Mouse (Mus musculus): ENCODE data around the gene Cpn2. TPM values are rescaled to one million over a fixed set of nuclear protein-coding genes. Genes with fewer than 3 reads are reported as not detected.

Gene Cpn2
- total and polyA plus RNA-seq, 3 experiments, result not detected

DNA sequence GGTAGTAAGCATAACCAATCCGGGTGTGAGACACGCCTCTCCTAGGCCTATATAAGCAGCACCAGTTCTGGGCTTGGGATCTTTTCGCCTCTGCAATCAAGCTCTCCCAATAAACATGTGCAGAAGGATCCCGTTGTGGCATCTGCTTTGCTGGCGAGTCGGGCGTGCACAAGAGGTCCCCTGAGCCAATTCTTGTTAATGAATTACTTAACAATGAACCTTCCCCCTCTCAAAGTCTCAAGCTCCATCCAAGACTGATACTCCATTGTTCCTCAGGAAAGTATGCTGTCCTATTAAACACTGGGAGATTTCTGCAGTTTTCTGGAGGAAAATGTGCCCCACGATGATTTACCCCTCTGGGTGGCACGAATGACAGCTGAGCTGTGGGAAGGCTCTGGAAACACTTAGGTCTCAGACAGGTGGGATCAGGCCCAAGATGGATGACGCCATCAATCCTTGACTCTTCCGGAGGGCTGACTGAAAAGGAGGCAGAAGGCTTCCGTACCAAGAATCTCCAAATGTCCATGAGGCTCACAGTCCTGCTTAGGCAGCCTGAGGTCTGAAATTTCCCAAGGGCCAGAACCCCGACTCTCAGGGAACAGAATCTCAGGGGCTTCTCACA, 46.0 kb downstream of the Cpn2 start:
- H3K9me3 ChIP-seq (replicated peaks; ENCODE audit: low read length), result no peaks in the 10 kb centered on the region
- no peak overlapping the region for H3K27ac ChIP-seq (ENCODE audit: insufficient read depth, low read depth)
- H3K4me1 ChIP-seq (ENCODE audit: control insufficient read depth in 1 of 2, insufficient read depth in 2 of 2), result no peaks in the 10 kb centered on the region
- no peak overlapping the region for H3K9ac ChIP-seq (ENCODE audit: insufficient read depth, low read depth)
- no peak for TF ChIP-seq POLR2A (IDR thresholded peaks at IDR 0.05; ENCODE audit: low read depth, low read length)
- in situ Hi-C loops (cut with MboI; ENCODE audit: low pct_ligation_motif_present, low pct_unique_long_range_greater_than_20kb, low sequenced_read_pairs), result loop anchor here (10.0 kb wide), 1 partner anchor 486 kb away; no protein-coding TSS in a partner anchor
- H3K4me2 ChIP-seq (ENCODE audit: insufficient read depth, low read depth, poor library complexity, severe bottlenecking), result no peak overlapping the region
- peaks cover 6% of the 10 kb centered on the region for H3K27me3 ChIP-seq (replicated peaks)
- H3K4me3 ChIP-seq (replicated peaks in 1 of 3; ENCODE audit: low read depth in 2 of 3, low read length in 2 of 3, poor library complexity in 1 of 3), result no peak overlapping the region
- no peaks in the 10 kb centered on the region for H3K79me2 ChIP-seq (replicated peaks; ENCODE audit: control insufficient read depth, extremely low read depth, insufficient read depth, poor library complexity, severe bottlenecking)
- no peak for DNase-seq (ENCODE audit: extremely low read depth)
- no peaks in the 10 kb centered on the region for H3K36me3 ChIP-seq (replicated peaks in 1 of 2; ENCODE audit: control insufficient read depth in 1 of 2, insufficient read depth in 1 of 2, low read length in 1 of 2)
- dilution Hi-C loops (cut with MboI; ENCODE audit: extremely low pct_ligation_motif_present, extremely low pct_unique_long_range_greater_than_20kb, low sequenced_read_pairs), result no loop called here

DNA sequence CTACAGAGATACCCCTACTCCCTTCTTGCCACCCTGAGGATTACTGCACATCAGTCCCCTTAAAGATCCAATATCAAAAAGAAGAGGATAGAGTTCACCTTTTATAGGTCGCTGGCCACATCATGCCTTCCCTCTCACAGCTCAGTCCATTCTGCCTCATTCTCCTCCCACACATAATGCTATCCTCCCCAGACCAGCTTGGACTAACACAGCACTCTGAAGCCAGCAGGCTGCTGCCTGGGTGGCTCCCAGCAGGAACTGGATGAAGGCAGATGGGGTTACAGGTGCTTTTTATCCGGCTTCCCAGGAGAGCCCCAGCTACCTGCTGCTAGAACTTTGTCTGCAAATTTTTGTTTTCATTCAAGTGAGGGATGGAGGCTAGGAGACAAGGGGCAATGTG, 51.5 kb downstream of the Cpn2 start:
- Histone ChIP-seq H3K27me3 (replicated peaks) (peaks cover 2% of the 10 kb centered on the region), H3K9ac (ENCODE audit: insufficient read depth, low read depth) (no peak overlapping the region)
- TF ChIP-seq JUND (conservative IDR thresholded peaks at IDR 0.05; ENCODE audit: low read depth, low read length) (no peak), MAZ (IDR thresholded peaks at IDR 0.05; ENCODE audit: low read depth, low read length) (no peak), RCOR1 (conservative IDR thresholded peaks at IDR 0.05; ENCODE audit: low read depth, low read length) (no peak), ELF1 (IDR thresholded peaks at IDR 0.05; ENCODE audit: low read depth, low read length) (no peak), CHD1 (IDR thresholded peaks at IDR 0.05; ENCODE audit: low read depth, low read length) (no peak), ZNF384 (IDR thresholded peaks at IDR 0.05; ENCODE audit: low read depth, low read length) (no peak), NRF1 (IDR thresholded peaks at IDR 0.05; ENCODE audit: low read depth, low read length) (no peak)

DNA sequence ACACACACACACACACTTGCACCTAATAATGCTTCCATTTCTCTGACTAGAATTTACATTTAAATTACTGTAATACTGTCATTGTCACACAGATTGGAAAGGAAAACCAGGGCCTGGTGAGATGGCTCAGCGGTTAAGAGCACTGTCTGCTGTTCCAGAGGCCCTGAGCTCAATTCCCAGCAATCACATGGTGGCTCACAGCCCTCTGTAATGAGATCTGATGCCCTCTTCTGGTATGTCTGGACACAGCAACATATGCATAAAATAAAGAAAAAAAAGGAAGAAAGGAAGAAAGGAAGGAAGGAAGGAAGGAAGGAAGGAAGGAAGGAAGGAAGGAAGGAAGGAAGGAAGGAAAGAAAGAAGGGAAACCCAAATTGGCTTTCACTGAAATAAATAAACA, 53.7 kb downstream of the Cpn2 start:
- TF ChIP-seq KAT2A (IDR thresholded peaks at IDR 0.05; ENCODE audit: insufficient replicate concordance, low read length), result no peak
- no peak for TF ChIP-seq NELFE (IDR thresholded peaks at IDR 0.05; ENCODE audit: low read depth, low read length)
- TF ChIP-seq ZMIZ1 (IDR thresholded peaks at IDR 0.05; ENCODE audit: low read depth, low read length), result no peak
- TF ChIP-seq SMC3 (IDR thresholded peaks at IDR 0.05; ENCODE audit: low read depth, low read length), result peak; percentile 15; the same call in 1 of the 2 replicates
- 0 out of 4 replicates have a peak, but pooled peaks of 1 of the 2 experiments have one; percentile 14 for TF ChIP-seq CTCF (conservative IDR thresholded peaks at IDR 0.05 in 1 of 2, IDR thresholded peaks at IDR 0.05 in 1 of 2; ENCODE audit: low read depth in 2 of 2, low read length in 2 of 2)
- TF ChIP-seq MEF2A (IDR thresholded peaks at IDR 0.05; ENCODE audit: borderline replicate concordance, low read depth, low read length), result no peak
- no peak for TF ChIP-seq USF2 (conservative IDR thresholded peaks at IDR 0.05; ENCODE audit: low read depth, low read length)
- no peak for TF ChIP-seq PAX5 (IDR thresholded peaks at IDR 0.05; ENCODE audit: low read length)
- no peak for TF ChIP-seq MYC (IDR thresholded peaks at IDR 0.05; ENCODE audit: low read depth, low read length)
- TF ChIP-seq BHLHE40 (IDR thresholded peaks at IDR 0.05; ENCODE audit: low read depth, low read length), result no peak
- TF ChIP-seq ETS1 (conservative IDR thresholded peaks at IDR 0.05; ENCODE audit: low read depth, low read length), result no peak
- TF ChIP-seq ZNF384 (IDR thresholded peaks at IDR 0.05; ENCODE audit: low read depth, low read length), result no peak
- TF ChIP-seq MXI1 (IDR thresholded peaks at IDR 0.05; ENCODE audit: low read depth, low read length), result no peak
- no peak for TF ChIP-seq HCFC1 (IDR thresholded peaks at IDR 0.05; ENCODE audit: low read depth, low read length)
- TF ChIP-seq JUND (conservative IDR thresholded peaks at IDR 0.05; ENCODE audit: low read depth, low read length), result no peak
- TF ChIP-seq JUN (IDR thresholded peaks at IDR 0.05; ENCODE audit: insufficient read depth, low read depth, low read length), result no peak
- in situ Hi-C loops (cut with MboI; ENCODE audit: low pct_ligation_motif_present, low pct_unique_long_range_greater_than_20kb, low sequenced_read_pairs) (no loop called here), dilution Hi-C loops (cut with MboI; ENCODE audit: extremely low pct_ligation_motif_present, extremely low pct_unique_long_range_greater_than_20kb, low sequenced_read_pairs) (no loop called here)
- no peak for DNase-seq (ENCODE audit: extremely low read depth)
- peaks cover 20 to 32% of the 10 kb centered on the region in 2 experiments for H3K4me1 ChIP-seq (ENCODE audit: control insufficient read depth in 1 of 2, insufficient read depth in 2 of 2)
- H3K27ac ChIP-seq (ENCODE audit: insufficient read depth, low read depth), result no peak overlapping the region
- no peak overlapping the region for H3K4me2 ChIP-seq (ENCODE audit: insufficient read depth, low read depth, poor library complexity, severe bottlenecking)
- no peak overlapping the region for H3K4me3 ChIP-seq (replicated peaks in 1 of 3; ENCODE audit: low read depth in 2 of 3, low read length in 2 of 3, poor library complexity in 1 of 3)
- peaks cover 2% of the 10 kb centered on the region for H3K27me3 ChIP-seq (replicated peaks)
- H3K36me3 ChIP-seq (replicated peaks in 1 of 2; ENCODE audit: control insufficient read depth in 1 of 2, insufficient read depth in 1 of 2, low read length in 1 of 2), result no peaks in the 10 kb centered on the region
- peaks cover 5% of the 10 kb centered on the region for H3K9me3 ChIP-seq (replicated peaks; ENCODE audit: low read length)
- H3K79me2 ChIP-seq (replicated peaks; ENCODE audit: control insufficient read depth, extremely low read depth, insufficient read depth, poor library complexity, severe bottlenecking), result no peaks in the 10 kb centered on the region
- H3K9ac ChIP-seq (ENCODE audit: insufficient read depth, low read depth), result no peak overlapping the region

More for the DNA sequence above, 51.5 kb downstream of the Cpn2 start:
- Histone ChIP-seq H3K4me2 (ENCODE audit: insufficient read depth, low read depth, poor library complexity, severe bottlenecking) (no peak overlapping the region), H3K4me3 (replicated peaks in 1 of 3; ENCODE audit: low read depth in 2 of 3, low read length in 2 of 3, poor library complexity in 1 of 3) (no peak overlapping the region), H3K36me3 (replicated peaks in 1 of 2; ENCODE audit: control insufficient read depth in 1 of 2, insufficient read depth in 1 of 2, low read length in 1 of 2) (no peaks in the 10 kb centered on the region), H3K27ac (ENCODE audit: insufficient read depth, low read depth) (no peak overlapping the region), H3K79me2 (replicated peaks; ENCODE audit: control insufficient read depth, extremely low read depth, insufficient read depth, poor library complexity, severe bottlenecking) (no peaks in the 10 kb centered on the region), H3K9me3 (replicated peaks; ENCODE audit: low read length) (no peaks in the 10 kb centered on the region), H3K4me1 (ENCODE audit: control insufficient read depth in 1 of 2, insufficient read depth in 2 of 2) (peaks cover 20 to 32% of the 10 kb centered on the region in 2 experiments)
- dilution Hi-C loops (cut with MboI; ENCODE audit: extremely low pct_ligation_motif_present, extremely low pct_unique_long_range_greater_than_20kb, low sequenced_read_pairs), result no loop called here
- DNase-seq (ENCODE audit: extremely low read depth), result no peak
- in situ Hi-C loops (cut with MboI; ENCODE audit: low pct_ligation_motif_present, low pct_unique_long_range_greater_than_20kb, low sequenced_read_pairs), result no loop called here
